Mouse (Mus musculus) thymus, postnatal 25 days (tissue): ENCODE measurements around the gene Ssx2ip.

ENCODE experiments used
- DNase-seq: peaks from one replicate; pipeline ENCODE4 v3.0.0; 2022

Ssx2ip gene

DNA sequence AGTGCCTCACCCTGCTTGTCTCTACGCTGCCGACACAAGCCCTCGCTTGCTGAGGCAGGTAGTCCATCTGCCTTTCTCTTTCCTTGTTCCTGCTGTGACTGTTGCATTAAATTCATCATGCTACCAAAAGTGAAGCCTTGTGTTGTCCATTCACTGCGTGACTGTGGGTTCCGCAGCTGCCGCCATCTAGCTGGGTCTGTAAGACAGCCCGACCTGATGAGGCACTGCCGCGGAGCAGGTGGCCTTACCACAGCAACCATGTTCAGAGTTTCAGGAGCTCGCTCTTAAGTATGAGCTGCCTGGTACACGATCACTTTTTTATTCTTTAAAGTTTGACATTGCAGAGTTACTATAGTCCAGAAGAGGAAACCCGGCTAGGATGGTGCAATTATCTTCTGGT, 35.6 kb downstream of the Ssx2ip start:
- DNase-seq, result no peak

DNA sequence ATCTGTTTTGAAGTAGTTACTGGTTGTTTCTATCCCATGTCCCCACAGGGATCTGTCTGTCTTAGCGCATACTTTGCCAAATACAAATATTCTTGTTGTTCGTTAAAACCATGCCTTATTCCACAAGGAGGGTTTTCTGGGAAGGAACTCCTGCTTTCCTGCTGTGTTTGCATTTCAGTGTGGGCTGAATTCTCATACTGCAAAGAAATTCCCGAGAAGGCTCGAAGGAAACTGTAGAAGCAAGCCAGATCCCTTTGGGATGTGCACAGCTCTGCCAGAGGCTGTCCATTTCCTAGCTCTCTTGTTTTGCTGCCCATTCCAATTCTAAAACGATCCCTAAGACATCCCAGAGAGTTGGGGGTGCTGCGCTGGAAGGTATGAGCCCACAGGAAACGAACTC, 36.0 kb downstream of the Ssx2ip start:
- DNase-seq, result no peak

DNA sequence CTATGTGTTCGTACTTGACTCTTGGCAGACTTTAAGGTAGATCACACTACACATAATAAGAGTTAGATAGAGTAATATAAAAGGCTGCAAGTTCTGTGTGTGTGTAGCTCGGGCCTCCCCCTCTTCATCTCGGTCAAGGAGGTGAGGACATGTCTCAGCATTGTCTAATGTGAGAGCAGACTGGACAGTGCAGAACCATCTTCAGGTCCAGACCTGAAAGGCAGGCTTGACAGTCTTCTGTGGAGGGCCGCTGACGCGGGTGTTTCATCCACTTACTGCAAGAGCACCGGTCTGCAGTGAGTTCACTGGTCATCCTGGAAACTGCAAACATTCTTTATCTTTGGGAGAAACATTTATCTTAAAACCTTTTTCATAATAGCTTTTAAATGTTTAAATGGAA, 38.0 kb downstream of the Ssx2ip start:
- no peak for DNase-seq

DNA sequence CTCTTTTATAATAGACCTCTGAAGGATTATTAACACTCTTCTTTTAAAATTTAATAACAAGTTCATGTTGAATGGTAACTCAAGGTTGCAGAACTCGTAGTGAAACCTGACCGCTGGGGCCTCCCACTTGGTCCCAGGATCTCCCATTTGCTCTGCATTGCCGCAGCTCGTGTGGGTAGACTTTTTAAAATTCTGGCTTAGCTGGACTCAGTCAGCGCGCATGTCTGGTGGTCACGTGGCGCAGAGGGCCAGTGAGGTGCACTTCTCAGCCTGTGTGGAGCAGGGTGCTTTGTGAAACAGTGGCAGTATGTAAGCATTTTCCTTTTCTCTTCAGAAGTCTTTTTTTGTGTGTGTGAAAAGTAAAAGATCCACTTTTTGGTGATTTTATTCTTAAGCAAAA, 38.5 kb downstream of the Ssx2ip start:
- no peak for DNase-seq

DNA sequence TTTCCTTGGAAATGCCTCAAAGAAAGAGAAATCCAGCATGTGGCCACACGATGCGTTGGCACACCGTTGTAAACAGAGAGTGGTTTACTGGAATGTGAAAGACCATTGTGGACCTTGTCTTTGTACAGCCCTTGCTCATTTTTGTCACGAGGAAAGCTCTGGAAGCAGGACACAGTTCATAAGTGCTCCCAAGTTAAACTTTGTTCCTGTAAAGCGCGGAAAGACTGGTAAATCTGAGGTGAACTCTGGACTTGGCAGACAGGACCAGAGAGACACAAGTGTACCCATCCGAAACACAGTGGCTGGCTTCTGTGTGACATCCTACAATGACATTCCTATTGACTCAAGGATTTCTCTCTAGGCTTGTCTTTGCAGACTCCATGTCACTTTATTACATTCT, 38.9 kb downstream of the Ssx2ip start:
- no peak for DNase-seq

DNA sequence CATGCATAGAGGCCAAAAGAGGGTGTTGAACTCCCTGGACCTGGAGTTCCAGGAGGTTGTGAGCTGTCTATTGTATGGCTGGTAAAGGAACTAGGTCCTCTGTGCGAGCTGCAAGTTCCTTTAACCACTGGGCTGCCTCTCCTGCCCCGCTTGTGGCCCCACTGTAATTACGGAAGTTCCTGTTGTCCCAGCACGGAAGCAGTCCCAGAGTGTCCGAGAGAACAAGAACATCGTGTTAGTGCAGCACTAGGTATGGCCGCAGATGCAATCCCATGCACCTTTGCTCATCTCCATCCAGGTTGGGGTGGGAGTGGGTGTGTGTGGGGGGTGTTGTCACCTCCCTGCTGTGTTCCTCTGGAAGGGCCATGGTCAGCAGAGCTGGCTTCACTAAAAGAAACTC, 40.4 kb downstream of the Ssx2ip start:
- DNase-seq, result no peak

DNA sequence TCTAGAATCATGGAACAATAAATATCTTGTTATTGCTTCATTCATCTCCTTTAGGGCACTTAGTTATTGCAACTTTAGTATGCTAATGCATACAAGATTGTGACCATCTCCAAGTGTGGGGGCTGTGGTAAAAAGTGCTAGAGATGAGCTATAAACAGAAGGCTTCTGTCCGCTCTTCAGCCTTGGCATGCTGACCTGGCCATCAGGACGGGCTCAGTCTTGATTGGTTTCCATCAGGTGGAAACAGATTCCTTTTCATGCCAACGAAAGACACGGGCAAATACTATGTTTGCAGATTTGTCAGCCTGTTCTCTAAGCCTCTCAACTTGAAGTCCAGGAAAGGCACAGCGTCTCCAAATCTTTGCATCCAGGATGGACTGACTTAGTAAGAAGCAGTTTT, 42.7 kb downstream of the Ssx2ip start:
- no peak for DNase-seq

DNA sequence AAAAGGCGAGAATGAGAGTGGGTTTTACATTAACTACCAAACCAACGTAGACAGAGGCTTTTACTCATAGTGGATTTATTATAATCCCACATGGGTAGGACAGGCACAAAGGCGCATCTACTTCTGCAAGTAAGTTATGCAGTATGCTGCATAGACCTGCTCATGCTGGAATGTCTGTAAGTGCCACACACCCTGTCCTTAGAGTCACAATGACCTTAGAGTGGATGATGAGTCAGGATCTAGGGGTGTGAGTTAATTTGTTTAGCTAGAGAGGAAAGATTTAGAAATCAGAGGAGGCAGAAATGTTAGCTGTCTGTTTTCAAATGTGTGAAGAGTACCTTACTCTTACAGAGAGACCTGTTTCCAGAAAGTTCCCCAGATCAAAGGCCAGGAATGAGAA, 43.2 kb downstream of the Ssx2ip start:
- DNase-seq, result no peak

DNA sequence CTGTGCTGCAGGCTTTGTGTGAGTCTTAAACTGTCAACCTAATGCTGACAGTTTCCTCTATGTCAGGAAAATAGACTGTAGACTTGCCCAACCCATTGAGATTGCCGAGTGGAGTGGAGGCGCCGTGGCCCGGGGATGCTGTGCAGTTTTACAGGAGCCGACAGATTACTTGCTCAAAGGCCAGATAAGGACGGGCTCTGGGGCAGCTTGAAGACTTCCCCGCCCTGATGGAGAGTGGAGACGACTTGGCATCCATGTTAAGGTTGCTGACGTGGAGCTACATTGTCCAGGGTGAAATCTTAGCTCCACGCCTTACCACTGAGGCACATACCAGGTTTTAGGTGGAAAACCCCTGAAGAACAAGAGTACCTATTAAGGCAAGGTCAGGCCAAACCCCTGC, 43.9 kb downstream of the Ssx2ip start:
- DNase-seq, result no peak

DNA sequence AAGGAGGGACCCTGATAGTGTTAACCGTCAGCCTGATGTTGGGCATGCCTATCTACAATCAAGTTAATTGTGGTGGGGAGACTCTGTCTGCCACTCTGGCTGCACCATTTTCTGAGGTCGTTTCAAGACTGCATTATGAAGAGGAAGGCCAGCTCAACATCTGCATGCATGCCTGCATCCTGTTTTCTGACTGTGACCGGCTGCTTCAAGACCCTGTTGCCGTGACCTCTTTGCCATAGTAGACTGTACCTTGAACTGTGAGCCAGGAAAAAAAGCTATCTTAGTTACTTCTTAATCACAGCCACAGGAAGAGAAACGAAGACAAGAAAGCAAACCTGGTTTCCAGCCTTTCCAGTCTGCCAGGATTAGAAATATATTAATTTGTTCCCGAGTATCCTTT, 44.5 kb downstream of the Ssx2ip start:
- DNase-seq, result no peak

DNA sequence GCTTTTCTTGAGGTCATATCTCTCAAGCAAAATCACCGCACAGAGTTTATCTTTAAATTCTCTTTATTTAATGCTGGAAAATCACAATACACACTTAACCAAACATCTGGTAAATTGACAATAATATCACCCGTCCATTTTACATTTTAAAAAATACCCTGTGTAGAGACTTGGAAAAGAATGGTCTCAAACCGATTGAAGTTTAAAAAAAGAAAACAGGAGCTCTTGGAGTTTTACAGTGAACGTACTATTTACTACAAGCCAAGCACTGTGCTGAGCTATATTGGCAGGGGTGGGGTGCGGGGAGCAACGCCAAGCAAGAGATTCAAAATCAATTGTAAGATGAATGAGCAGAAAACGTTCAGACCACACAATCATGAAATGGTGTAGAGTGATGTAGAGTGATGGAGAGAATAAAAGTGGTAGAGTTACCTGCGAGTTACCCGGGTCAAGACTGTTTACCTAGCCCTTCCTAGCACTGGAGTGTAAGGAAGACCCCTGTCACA, 45.4 kb downstream of the Ssx2ip start, which contains the start of gene Ctbs:
Gene Ctbs, plus strand, starts transcription at position 51 of the 506 bp plus-strand sequence.
- no peak for DNase-seq

DNA sequence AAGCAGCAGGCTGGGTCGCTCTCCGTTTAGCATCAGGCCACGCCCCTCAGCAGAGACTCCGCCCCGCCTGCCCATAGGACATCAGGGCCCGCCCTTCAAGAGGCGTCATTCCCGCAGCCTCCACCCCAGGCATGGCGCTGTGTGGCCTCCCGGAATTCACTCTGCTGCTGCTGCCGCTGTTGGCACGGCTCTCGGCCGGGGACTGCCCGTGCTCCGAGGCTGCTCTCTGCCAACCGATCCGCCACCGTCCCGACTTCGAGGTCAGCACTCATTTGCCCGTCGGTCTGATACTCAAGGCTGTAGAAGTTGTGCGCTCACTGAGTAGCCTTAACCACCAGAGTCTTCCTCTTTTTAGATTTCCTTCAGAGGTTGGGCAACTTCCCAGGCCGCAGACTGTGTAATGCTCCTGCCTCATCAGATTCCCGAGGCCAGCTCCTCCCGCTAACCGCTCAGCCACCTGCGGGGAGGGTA, 46.0 kb downstream of the Ssx2ip start:
- peak; percentile 94 for DNase-seq

DNA sequence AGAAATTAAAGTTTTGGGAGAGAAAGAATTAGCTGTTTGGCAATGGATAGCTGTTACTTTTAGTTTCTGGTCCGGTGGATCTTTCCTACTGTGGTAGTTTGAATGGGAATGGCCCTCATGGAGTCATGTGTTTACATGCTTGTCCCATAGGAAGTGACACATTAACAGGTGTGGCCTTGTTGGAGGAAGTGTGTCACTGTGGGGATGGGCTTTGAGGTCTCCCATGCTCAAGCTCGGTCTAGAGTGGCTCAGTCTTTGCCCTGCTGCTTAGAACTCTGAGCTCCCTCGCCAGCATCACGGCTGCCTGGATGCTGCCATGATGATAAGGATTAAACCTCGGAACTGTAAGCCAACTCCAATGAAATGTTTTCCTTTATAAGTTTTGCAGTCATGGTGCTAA, 46.9 kb downstream of the Ssx2ip start:
- DNase-seq, result no peak

DNA sequence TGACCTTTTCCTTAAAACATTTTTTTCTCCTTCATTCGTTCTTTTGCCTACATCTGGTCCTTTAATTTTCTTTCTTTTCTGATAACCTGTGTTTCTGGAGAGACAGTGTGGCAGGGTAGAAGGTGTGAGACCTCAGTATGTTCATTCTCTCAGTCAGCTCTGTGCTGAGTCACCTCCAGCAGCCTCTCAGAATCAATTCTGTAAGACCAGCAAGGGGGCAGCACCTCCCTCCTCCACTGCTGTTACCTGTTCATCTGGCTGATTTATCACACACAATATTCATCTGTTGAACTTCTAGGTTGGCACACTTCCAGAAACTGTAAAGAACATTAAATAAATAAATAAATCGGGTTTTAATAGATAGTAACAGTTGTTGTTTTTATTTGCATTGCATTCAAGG, 58.5 kb downstream of the Ssx2ip start:
- DNase-seq, result no peak

DNA sequence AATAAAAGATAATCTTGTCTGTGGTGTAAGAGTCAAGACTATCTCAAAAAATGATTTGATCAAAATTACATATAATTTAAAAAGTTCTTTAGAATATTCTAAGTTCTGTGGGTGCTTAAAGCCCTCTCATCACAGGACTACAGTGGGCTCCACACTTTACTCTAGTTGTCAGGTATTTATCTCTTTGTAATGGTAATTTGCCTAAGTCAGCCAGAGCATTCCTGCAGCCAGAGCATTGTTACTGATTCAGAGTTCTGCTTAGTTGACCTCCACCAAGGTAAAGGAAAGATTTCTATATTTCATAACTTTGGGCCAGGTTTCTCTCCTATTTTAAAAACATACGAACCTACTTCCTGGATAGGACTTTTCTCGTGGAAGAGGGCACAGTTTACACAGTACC, 64.8 kb downstream of the Ssx2ip start:
- no peak for DNase-seq

DNA sequence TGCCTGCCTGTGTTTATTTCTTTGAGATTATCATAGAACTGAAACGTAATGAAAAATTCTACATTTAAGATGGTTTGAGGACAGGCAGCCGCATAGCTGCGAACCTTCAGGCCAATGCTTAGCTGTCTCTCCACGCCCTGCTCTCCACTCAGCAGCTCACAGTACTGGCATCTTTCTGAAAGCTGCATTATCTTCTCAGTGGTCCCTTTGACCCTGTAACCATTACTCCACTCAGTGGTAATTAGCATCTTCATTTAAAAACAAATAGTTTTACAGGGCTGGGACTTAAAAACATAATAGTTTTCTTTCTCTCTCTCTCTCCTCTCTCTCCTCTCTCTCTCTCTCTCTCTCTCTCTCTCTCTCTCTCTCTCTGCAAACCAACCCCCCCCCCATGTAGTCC, 68.2 kb downstream of the Ssx2ip start:
- no peak for DNase-seq

DNA sequence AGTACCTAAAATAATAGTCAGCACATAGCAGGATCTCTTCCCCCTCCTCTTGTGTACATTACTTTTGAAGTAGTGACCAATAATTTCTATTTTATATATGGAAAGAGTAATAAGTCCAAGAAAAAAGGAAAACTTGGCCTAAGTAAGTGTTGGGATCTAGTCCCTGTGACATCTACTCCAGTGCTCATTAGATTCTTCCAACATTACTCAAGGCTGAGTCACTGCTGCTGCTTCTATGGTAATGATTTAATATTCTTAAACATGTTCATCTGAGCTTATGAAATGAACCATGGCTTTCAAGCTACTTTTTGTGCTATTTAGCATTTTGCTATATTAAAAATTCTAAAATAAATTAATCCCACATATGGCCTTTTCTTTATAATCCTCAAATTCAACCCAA, 69.3 kb downstream of the Ssx2ip start:
- DNase-seq, result no peak

DNA sequence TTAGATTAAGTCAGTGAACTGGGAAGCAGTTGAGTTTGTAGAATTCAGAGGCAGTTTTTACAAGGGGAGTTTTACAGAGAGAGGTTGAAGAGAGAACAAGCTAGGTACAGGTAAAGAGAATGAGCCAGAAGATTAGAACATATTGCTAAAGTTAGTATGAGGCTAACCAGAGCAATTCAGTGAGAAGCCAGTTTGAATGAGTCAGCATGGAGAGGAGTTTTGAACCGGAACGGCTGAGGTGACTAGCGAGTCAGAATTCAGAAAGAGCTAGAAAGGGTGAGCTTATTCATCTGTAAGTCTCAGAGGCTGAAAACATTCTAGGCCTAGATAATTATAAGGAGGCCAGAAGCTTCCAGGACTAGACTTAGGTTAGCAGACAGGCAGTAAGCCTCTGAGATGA, 70.0 kb downstream of the Ssx2ip start:
- no peak for DNase-seq

DNA sequence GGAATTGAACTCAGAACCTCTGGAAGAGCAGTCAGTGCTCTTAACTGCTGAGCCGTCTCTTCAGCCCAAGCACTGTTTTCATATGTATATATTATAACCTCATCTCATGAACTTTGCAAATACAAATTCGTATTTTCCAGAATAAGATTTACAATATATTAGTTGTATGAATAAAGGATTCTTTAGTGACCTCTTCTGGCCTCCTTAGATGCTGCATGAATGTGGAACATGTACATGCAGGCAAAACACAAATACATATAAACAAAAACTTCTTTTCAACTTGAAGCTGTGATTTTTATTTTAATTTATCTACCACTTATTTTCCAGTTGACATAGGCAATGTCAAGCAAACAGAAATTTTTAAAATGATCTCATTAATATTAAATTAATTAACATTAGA, 77.6 kb downstream of the Ssx2ip start:
- DNase-seq, result no peak

DNA sequence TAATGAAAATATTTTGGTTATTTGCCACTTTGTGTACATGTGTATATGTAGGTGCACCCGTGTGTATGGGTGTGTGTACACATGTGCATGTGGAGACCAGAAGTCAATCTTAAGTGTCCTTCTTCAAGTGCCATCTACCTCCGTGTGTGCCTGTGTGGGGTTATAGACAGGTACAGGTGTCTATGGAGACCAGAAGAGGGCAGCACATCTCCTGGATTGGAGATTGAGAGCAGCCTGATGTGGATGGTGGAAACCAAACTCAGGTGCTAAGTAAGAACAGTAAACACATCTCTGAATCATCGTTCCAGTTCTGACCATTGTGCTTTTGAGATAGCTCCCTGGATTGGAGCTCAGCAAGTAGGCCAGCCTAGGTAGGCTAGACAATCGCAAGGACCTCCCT, 82.0 kb downstream of the Ssx2ip start:
- no peak for DNase-seq
